Mouse (Mus musculus): ENCODE results near the gene Mst1r. TPM values are rescaled to one million over a fixed set of nuclear protein-coding genes. Genes with fewer than 3 reads are reported as not detected.

The Mst1r gene
- total and polyA plus RNA-seq, 3 experiments: 133 to 149 TPM; not detected in 1

GRCm38 (mm10) chr9:107908410-107909158, 1.9 kb downstream of the Mst1r start:
- Histone ChIP-seq H3K4me3 (ENCODE audit: control insufficient read depth in 1 of 2, insufficient read depth in 1 of 2, low read depth in 2 of 2, low read length in 2 of 2) (peak overlapping the region; percentile 52 to 53), H3K27ac (ENCODE audit: control insufficient read depth, low read depth, low read length) (peak overlapping the region; percentile 95), H3K36me3 (ENCODE audit: control insufficient read depth in 1 of 2, insufficient read depth in 2 of 2, low read length in 2 of 2) (peaks cover 0 to 29% of the 10 kb centered on the region in 2 experiments; a peak in 2 of 4 replicates), H3K4me1 (ENCODE audit: control insufficient read depth in 1 of 2, insufficient read depth in 2 of 2, low read length in 2 of 2) (peaks cover 5 to 38% of the 10 kb centered on the region in 2 experiments), H3K9me3 (replicated peaks; ENCODE audit: insufficient read depth, low read length) (no peaks in the 10 kb centered on the region), H3K9ac (ENCODE audit: control insufficient read depth, low read depth, low read length, poor library complexity, severe bottlenecking) (peak overlapping the region; percentile 66), H3K27me3 (ENCODE audit: control insufficient read depth in 1 of 2, insufficient read depth in 2 of 2, low read length in 2 of 2) (no peaks in the 10 kb centered on the region), H3K79me2 (ENCODE audit: control insufficient read depth, insufficient read depth, low read length, poor library complexity) (no peaks in the 10 kb centered on the region; the same call in 1 of the 2 replicates)
- TF ChIP-seq TAL1 (IDR thresholded peaks at IDR 0.05; ENCODE audit: low read length) (peak; percentile 52), USF2 (IDR thresholded peaks at IDR 0.05; ENCODE audit: borderline replicate concordance in 1 of 2, insufficient read depth in 1 of 2, low read depth in 1 of 2, low read length in 2 of 2) (no peak), SIN3A (IDR thresholded peaks at IDR 0.05; ENCODE audit: low read length) (peak; percentile 83), POLR2A (IDR thresholded peaks at IDR 0.05; ENCODE audit: control insufficient read depth in 1 of 2, insufficient read depth in 1 of 2, low read depth in 1 of 2, low read length in 2 of 2, poor library complexity in 1 of 2) (peak; percentile 32 to 61; a peak in 2 of 4 replicates), KAT2A (conservative IDR thresholded peaks at IDR 0.05; ENCODE audit: low read depth, low read length) (peak; percentile 47), EP300 (IDR thresholded peaks at IDR 0.05; ENCODE audit: low read depth in 1 of 2, low read length in 2 of 2) (peak; percentile 69 to 78), POLR2AphosphoS5 (IDR thresholded peaks at IDR 0.05; ENCODE audit: borderline replicate concordance, low read depth, low read length) (no peak), TBP (IDR thresholded peaks at IDR 0.05; ENCODE audit: low read depth, low read length) (peak; percentile 74), GATA1 (IDR thresholded peaks at IDR 0.05; ENCODE audit: low read depth, low read length) (peak; percentile 76), MAFK (IDR thresholded peaks at IDR 0.05; ENCODE audit: borderline replicate concordance, low read depth, low read length) (no peak), NRF1 (IDR thresholded peaks at IDR 0.05; ENCODE audit: insufficient read depth, low read depth, low read length, poor library complexity, severe bottlenecking) (no peak), E2F4 (IDR thresholded peaks at IDR 0.05; ENCODE audit: borderline replicate concordance, low read depth, low read length) (no peak), TCF12 (IDR thresholded peaks at IDR 0.05; ENCODE audit: low read depth, low read length) (peak; percentile 66), MAZ (IDR thresholded peaks at IDR 0.05; ENCODE audit: low read depth, low read length) (peak; percentile 78), USF1 (IDR thresholded peaks at IDR 0.05; ENCODE audit: low read depth, low read length) (0 out of 2 replicates have a peak, but pooled peaks have one; percentile 19), BHLHE40 (IDR thresholded peaks at IDR 0.05; ENCODE audit: borderline replicate concordance, low read depth, low read length) (peak; percentile 69; the same call in 1 of the 2 replicates), CHD1 (IDR thresholded peaks at IDR 0.05; ENCODE audit: low read depth, low read length) (0 out of 2 replicates have a peak, but pooled peaks have one; percentile 53), MAX (IDR thresholded peaks at IDR 0.05; ENCODE audit: low read length) (peak; percentile 88), HCFC1 (IDR thresholded peaks at IDR 0.05; ENCODE audit: low read depth, low read length) (0 out of 2 replicates have a peak, but pooled peaks have one; percentile 42), SMC3 (IDR thresholded peaks at IDR 0.05; ENCODE audit: low read depth, low read length) (peak; percentile 3; the same call in 1 of the 2 replicates), ZC3H11A (IDR thresholded peaks at IDR 0.05; ENCODE audit: low read depth, low read length) (no peak), MYB (IDR thresholded peaks at IDR 0.05; ENCODE audit: low read depth, low read length) (0 out of 2 replicates have a peak, but pooled peaks have one; percentile 10), UBTF (IDR thresholded peaks at IDR 0.05; ENCODE audit: borderline replicate concordance, insufficient read depth, low read depth, low read length) (no peak), MEF2A (IDR thresholded peaks at IDR 0.05; ENCODE audit: extremely low read depth, insufficient replicate concordance, low read depth, low read length, poor library complexity, severe bottlenecking) (no peak), RAD21 (IDR thresholded peaks at IDR 0.05; ENCODE audit: low read depth, low read length) (no peak), ELF1 (IDR thresholded peaks at IDR 0.05; ENCODE audit: low read depth, low read length) (no peak), POLR2AphosphoS2 (IDR thresholded peaks at IDR 0.05; ENCODE audit: low read length) (peak; percentile 74; the same call in 1 of the 2 replicates), MYC (IDR thresholded peaks at IDR 0.05; ENCODE audit: low read depth, low read length) (0 out of 2 replicates have a peak, but pooled peaks have one; percentile 33), CTCF (IDR thresholded peaks at IDR 0.05 in 2 of 3, conservative IDR thresholded peaks at IDR 0.05 in 1 of 3; ENCODE audit: control insufficient read depth in 1 of 3, insufficient read depth in 1 of 3, low read depth in 2 of 3, low read length in 3 of 3, poor library complexity in 1 of 3, severe bottlenecking in 1 of 3) (no peak), CHD2 (IDR thresholded peaks at IDR 0.05; ENCODE audit: low read length) (peak; percentile 31; the same call in 1 of the 2 replicates), RCOR1 (IDR thresholded peaks at IDR 0.05; ENCODE audit: low read depth, low read length) (peak; percentile 83), JUND (IDR thresholded peaks at IDR 0.05; ENCODE audit: low read depth, low read length) (no peak), ETS1 (IDR thresholded peaks at IDR 0.05; ENCODE audit: low read depth, low read length) (peak; percentile 91)
- peak; percentile 92 for DNase-seq (ENCODE audit: low read depth, low spot score)

Data from MEL (cell line).